Mouse (Mus musculus): ENCODE data around the gene Foxd3.

- TF ChIP-seq CTCF (IDR thresholded peaks at IDR 0.05; ENCODE audit: low read depth, low read length) (no peak), EP300 (IDR thresholded peaks at IDR 0.05; ENCODE audit: insufficient read depth, low read depth, low read length) (peak; percentile 98), POLR2A (IDR thresholded peaks at IDR 0.05; ENCODE audit: insufficient read depth, low read length) (no peak)
Observed at GRCm38 (mm10) chr4:99670203-99670851, 14.2 kb downstream of the Foxd3 start.

All from ES-Bruce4 (cell line).